Mouse (Mus musculus): ENCODE measurements around the gene Kcnmb1.

Kcnmb1 gene

DNA sequence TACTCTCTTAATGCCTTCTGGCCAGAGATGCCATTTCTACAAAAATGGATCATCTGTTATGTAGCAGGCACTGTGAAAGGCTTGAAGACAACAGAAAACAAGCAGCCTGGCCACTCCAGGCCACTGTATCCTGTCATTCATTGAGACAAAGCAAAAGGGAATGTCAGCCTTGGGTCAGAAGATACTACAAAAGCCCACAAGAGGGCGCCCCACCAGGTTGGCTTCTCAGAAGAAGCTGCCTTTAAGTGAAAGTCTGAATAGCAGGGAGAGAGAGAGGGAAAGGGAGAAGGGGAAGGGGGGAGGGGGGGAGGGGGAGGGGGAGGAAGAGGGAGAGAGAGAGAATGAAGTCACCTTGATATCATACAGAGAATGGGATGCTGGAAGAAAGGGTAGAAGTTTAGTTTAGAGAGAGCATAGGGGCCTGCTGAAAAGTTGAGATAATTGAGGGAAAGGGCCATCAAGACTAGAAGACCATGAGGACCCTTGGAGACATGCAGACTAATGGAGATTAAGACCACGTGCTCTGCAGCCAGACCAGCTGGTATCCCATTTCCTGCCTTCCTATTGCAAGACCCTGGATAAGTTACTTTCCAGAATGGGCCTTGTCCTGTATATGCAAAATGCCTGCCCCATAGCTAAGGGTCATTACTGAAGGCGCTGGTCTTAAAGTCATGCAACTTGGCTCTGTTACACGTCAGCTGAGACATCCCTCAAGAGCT is 18.6 kb upstream of the Kcnmb1 start:
- DNase-seq (ENCODE audit: low read depth) = no peak

- no peak for DNase-seq (ENCODE audit: low read depth)
Observed at GRCm38 (mm10) chr11:33944786-33945328, 18.0 kb upstream of the Kcnmb1 start.

DNA sequence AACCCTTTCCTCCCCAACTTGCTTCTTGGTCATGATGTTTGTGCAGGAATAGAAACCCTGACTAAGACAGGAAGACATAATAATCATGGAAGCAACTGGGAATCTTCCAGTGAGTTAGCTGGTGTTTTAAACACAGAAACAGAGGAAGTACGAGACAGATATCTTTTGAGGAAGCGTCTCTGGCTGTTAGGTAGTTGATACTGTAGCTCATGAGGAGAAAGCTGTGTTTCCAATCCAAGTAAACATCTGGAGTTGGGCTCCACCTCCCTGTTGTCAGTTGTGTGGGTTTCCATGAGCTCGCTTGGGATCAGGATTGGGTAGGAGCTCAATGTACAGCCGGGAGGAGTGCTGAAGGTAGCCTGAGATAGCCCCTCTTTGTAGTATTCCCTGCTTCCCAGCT is 16.3 kb upstream of the Kcnmb1 start:
- DNase-seq (ENCODE audit: low read depth) = no peak

DNA sequence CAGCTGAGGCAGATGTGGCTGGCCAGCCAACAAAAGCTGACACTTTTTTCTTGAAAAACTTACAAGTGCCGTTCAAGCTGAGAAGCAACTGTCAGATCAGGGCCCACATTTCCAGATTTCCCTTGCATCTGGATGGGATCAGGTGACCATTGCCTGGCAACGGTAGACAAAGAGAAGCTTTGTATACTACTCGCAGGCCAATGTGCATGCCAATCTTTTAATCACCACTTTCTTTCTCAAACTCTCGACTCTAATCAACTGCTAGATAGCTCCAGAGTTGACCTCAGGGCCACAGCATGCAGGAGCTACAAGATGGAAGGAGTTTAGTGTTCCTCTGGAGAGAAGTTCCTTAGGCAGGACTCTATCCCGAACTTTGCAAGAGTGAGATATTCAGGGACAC is 11.7 kb upstream of the Kcnmb1 start:
- no peak for DNase-seq (ENCODE audit: low read depth)

- DNase-seq (ENCODE audit: low read depth) = no peak
Observed at GRCm38 (mm10) chr11:33951684-33952625, 10.9 kb upstream of the Kcnmb1 start.

GRCm38 (mm10) chr11:33955982-33956381 is 6.8 kb upstream of the Kcnmb1 start:
- DNase-seq (ENCODE audit: low read depth) = no peak

- no peak for DNase-seq (ENCODE audit: low read depth)
Observed at GRCm38 (mm10) chr11:33956623-33957022, 6.2 kb upstream of the Kcnmb1 start.

- no peak for DNase-seq (ENCODE audit: low read depth)
Observed at GRCm38 (mm10) chr11:33957595-33957994, 5.2 kb upstream of the Kcnmb1 start.

DNA sequence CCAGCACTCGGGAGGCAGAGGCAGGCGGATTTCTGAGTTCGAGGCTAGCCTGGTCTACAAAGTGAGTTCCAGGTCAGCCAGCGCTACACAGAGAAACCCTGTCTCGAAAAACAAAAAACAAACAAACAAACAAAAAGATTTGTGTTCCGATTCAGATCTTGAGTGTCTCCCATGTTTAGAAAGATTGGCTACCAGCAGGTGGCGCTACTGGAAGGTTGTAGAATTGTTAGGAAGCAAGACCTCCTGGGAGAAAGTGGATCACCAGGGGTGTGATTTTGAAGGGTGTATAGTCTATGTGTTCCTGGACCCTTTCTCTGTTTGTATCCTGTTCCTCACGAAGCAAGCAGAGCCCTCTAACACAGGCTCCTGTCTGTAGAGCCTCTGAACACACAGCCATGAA is 4.1 kb upstream of the Kcnmb1 start:
- DNase-seq (ENCODE audit: low read depth) = no peak

- no peak for DNase-seq (ENCODE audit: low read depth)
Observed at GRCm38 (mm10) chr11:33962178-33962577, 635 bp upstream of the Kcnmb1 start.

DNA sequence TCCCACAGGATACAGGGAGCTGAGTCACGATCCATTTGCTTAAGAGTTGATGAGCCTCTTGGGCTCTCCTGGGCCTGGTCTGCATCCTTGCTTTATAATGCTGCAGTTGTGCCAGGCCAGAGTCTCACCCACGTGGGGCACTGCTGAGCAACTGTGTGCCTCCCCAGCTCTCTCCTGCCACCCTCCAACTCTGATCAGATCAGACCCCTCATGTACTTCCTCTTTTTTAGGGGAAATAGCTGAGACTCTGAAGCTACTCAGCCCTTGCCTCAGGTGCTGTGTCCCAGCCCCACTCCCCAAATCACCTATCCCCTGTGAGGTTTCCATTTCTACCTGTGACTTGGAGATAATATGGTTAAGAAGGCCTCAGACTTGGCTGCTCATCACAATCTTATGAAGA is 2.6 kb downstream of the Kcnmb1 start:
- no peak for DNase-seq (ENCODE audit: low read depth)

DNA sequence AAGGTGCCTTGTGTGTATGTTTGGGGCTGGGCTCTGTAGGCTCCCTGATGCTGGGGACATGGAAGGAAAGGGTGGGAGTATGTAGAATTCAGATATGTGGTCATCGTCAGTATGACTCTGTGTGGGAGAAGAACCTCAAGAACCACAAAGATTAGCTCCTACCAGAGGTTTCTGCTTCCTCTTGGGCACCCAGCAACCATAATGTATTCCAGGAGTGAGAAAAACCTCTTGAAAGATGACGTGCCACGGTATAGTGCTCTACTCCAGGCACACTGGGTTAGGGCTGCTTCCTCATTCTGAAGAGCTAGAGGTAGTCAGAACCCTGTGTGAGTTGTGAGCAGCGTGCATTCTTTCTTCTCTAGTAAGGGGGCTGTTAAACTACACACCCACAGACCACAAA is 4.9 kb downstream of the Kcnmb1 start:
- DNase-seq (ENCODE audit: low read depth) = no peak

DNA sequence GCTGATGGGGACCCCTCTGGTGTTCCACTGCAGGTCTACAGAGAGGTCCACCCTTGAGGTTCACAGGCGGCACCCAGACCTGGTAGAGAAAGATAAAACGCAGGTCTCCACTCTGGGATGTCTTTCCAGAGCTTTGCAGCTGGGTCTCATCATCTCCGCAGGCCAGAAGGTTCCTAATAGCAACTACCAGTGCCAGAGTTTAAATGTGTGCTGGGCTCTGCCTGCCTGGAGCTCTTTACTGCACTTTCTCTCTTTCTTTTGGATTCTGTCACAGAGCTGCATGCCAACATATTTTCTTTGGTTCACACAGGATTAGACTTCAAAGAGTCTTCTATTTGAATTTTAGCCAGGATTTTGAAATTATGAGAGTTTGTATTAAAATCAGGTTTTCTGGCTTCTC is 6.4 kb downstream of the Kcnmb1 start:
- DNase-seq (ENCODE audit: low read depth) = no peak

DNA sequence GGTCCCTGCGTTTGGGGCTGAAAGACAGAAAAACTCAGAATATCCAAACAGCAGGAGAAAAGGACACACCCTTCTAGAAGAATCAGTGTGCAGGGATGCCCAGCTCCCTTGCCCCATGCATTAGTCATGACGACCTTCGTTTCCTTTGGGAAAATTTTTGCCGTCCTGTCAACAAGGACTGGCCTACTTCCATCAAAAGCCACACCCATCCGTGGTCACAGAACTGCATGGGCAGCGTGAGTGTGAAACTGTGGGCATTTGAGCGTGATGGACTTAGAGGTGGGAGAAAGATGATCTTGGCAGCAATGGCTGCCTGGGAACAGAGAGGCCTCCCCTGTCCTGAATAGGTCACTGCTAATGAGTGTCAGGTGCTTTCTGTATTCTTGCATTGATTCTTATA is 9.3 kb downstream of the Kcnmb1 start:
- no peak for DNase-seq (ENCODE audit: low read depth)

DNA sequence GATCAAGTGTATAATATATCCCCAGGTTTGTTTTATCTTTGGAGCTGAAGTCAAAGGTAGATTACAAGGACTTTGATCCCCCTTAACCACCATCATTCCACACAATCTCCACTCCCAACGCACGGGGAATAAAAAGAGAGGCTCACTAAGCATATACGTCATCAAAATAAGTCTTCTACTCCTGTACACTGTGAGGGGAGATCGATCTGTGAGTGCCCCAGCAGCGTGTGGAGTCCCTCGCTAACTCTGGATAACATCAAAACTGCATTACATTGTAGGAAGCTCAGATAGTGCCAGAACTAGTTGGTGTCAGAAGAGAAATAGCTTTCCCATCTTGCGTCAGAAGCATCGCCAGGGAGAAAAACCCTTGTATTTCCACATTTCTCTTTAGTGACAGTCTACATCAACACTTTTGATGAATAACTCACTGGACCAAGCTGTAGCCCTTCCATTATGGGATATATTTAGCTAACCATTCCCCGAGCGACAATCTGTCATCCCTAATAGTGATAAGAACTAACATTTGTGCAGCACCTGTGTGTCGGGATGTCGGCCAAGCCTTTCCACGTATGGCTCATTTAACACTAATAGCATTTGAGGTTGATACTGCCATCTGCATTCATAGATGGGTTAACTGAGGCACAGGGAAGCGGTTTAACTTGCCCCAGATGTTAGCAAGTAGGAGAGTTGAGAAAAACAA is 11.7 kb downstream of the Kcnmb1 start:
- DNase-seq (ENCODE audit: low read depth) = no peak

- DNase-seq (ENCODE audit: low read depth) = no peak
Observed at GRCm38 (mm10) chr11:33975121-33975520, 12.3 kb downstream of the Kcnmb1 start.

DNA sequence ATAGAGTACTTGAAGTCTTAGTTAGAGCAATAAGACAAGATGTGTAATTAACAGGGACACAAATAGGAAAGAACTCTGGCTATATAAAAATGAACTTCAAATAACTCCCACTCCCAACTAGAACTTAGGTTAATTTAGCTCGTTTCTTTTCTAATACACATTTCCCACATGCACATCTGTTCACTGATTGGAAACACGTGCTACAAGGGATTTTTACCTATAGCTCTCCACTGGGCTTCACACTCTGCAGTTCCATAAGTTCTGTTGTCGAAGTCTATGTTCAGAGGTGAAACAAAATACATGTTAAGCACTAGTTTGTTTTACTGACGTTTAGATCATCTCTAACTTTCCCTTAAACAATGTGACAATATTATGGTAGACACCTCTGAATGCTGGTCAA is 17.3 kb downstream of the Kcnmb1 start:
- DNase-seq (ENCODE audit: low read depth) = no peak

DNA sequence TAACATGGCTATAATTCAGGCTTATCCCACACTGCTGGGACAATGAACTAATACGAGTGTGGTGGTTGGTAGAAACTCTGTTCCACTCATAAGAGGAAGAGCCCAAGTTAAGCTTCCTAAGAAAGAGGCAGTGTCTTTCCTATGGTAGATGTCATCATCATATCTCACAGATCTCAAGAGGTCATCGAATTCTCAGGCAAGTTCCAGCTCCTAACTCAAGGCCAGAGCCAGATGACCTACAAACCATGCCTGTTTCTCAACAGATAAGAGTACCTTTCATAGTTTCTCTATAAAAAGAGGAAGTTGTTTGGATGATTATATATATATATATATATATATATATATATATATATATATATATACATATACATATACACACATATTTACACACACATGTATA is 23.7 kb downstream of the Kcnmb1 start:
- DNase-seq (ENCODE audit: low read depth) = no peak

DNA sequence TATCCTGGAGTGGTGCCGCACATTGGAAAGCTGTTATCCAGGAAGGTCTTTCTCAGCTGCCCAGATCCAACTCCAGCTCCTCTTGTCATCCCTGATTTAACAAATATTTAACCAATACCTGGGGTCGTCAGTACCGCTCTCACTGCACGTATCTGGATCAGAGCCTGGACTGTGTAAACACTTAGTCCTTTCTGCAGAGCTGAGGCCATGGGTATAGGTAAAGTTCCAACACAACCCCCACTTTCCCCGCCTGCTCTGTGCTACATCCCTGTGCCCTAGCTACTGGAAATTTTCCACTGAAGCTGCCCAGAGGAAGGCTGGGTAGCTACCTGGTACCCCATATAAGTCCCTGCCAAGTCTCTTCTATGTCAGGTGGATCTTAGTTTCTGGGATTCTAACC is 27.2 kb downstream of the Kcnmb1 start:
- DNase-seq (ENCODE audit: low read depth) = no peak

DNA sequence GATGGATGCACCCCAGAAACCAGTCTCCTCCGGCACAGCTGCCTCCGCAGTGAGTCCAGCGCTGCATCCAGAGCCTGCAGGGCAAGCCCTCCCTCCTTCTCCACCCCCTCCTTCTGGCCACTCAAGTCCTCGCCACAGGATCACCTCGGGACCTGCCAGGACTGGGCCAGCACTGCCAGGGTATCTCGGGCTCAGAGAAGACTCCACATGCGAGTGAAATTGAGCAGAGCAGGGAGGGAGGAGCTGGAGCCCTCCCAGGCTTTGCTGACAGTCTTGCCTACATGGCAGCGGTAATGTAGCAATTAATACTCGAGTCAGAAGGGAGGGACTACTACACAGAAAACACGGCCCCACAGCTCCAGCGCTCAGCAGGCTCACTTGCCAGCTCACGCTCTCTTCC is 30.1 kb downstream of the Kcnmb1 start, which contains the start of gene Kcnip1:
Gene Kcnip1 (minus strand): TSS at position 215 of the 400 bp plus-strand sequence.
- DNase-seq (ENCODE audit: low read depth) = no peak

- no peak for DNase-seq (ENCODE audit: low read depth)
Observed at GRCm38 (mm10) chr11:33993496-33993895, 30.7 kb downstream of the Kcnmb1 start.

DNA sequence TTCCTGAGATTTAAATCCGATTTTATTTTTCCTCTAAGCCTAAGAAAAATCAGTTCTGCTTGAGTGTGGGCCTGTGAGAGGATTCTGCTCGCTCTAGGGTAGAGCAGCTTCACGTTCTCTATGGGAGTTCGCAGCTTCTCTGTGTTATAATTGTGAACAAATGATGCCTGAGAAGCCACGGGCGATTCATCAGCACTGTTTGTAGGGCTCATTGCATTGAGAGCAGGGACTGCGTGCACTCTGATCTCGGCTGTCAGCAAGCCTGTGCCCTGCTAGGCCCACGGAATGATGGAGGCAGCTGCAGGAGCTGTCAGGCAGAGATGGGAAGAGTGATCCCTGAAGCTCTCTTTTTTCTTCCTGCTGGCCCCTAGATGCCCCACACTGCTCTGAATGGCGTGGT is 35.4 kb downstream of the Kcnmb1 start:
- DNase-seq (ENCODE audit: low read depth) = no peak
